ENCODE assay signal across 15 mouse cellular contexts in the genomic region with DNA sequence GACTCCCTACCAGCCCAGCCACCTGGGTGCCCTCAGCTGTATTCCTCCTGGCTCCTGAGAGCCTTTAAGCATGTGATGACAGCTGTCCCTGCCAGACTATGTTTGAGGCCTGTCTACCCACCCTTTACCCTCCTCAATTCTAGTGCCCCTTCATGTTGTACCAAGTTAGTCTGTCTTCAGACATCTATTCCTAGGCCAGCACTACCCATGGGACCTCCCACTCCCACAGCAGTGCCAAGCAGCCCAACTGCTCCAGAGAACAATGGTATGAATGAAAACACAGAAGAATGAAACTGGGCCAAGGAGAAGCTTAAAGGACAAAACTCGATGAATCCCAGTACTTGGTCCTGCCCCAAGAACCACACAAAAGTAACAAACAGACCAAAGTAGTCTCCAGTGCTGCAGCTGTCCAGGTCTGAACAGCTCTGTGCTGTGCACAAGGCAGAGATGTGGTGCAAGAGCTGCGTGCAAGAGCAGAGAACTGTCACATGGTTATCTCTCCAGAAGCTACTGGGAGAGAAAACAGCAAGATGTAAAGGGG. TPM values are rescaled to one million over a fixed set of nuclear protein-coding genes. Genes with fewer than 3 reads are reported as not detected.
DNase-seq lines count a peak whose midpoint lies in the region; ATAC-seq and TF ChIP-seq lines count a peak whose summit lies in the region.
"Had no signal": no experiment of that assay in that cellular context is flagged by ENCODE, and none has a peak within 500 bp of the region (broad histone marks: within the 10 kb centered on the region; RNA-seq: fewer than 3 reads in every experiment).

No protein-coding gene starts in this region.

- peak overlapping the region; percentile 14; the same call in 1 of the 2 replicates for H3K4me2 ChIP-seq in liver, embryonic 11.5 days
- no peak overlapping the region for H3K4me2 ChIP-seq in forebrain, postnatal 0 days (ENCODE audit: low read depth)
- no peak overlapping the region for H3K4me2 ChIP-seq in midbrain, embryonic 16.5 days (ENCODE audit: low read length)
- H3K4me2 ChIP-seq: stomach, embryonic 15.5 days had no signal

- ATAC-seq in liver, embryonic 11.5 days (replicated peaks; ENCODE audit: low FRiP score): peak; percentile 72
- peak; percentile 78 for ATAC-seq in forebrain, postnatal 0 days
- peak; percentile 47; the same call in 1 of the 2 replicates for ATAC-seq in midbrain, embryonic 16.5 days
- ATAC-seq in erythroid progenitor cell, adult 5-6 weeks (replicated peaks; ENCODE audit: low FRiP score, poor library complexity, severe bottlenecking): no peak

- H3K4me3 ChIP-seq in gastrocnemius, adult 2 months: no peak overlapping the region
- H3K4me3 ChIP-seq in liver, embryonic 11.5 days (ENCODE audit: low read depth, low read length): no peak overlapping the region
- H3K4me3 ChIP-seq in forebrain, postnatal 0 days (ENCODE audit: low read depth, low read length): no peak overlapping the region
- H3K4me3 ChIP-seq in midbrain, embryonic 16.5 days (ENCODE audit: low read depth, low read length): no peak overlapping the region
- H3K4me3 ChIP-seq: stomach, embryonic 15.5 days had no signal

- no peak for TF ChIP-seq CTCF in gastrocnemius, adult 2 months (IDR thresholded peaks at IDR 0.05)
- TF ChIP-seq CTCF in forebrain, postnatal 0 days (IDR thresholded peaks at IDR 0.05; ENCODE audit: low read depth): no peak

- no peak for DNase-seq in gastrocnemius, adult 2 months
- no peak for DNase-seq in gastrocnemius, postnatal 14 days
- no peak for DNase-seq in liver, embryonic 11.5 days (ENCODE audit: low spot score)
- no peak for DNase-seq in liver
- peak; percentile 43 for DNase-seq in forebrain, postnatal 0 days
- no peak for DNase-seq in thymus, postnatal 4 days
- DNase-seq: kidney, postnatal 14 days; lung, postnatal 36 days had no signal

- no peaks in the 10 kb centered on the region for H3K9me3 ChIP-seq in liver, embryonic 11.5 days (ENCODE audit: control insufficient read depth, low read length)
- H3K9me3 ChIP-seq in forebrain, postnatal 0 days (ENCODE audit: low read length): no peaks in the 10 kb centered on the region
- no peaks in the 10 kb centered on the region for H3K9me3 ChIP-seq in midbrain, embryonic 16.5 days (replicated peaks; ENCODE audit: control insufficient read depth, low read length, poor library complexity, severe bottlenecking)
- H3K9me3 ChIP-seq: stomach, embryonic 15.5 days had no signal

- peaks cover 50% of the 10 kb centered on the region for H3K4me1 ChIP-seq in liver, embryonic 11.5 days (replicated peaks; ENCODE audit: control insufficient read depth, insufficient read depth, low read length)
- H3K4me1 ChIP-seq in forebrain, postnatal 0 days (ENCODE audit: insufficient read depth): no peaks in the 10 kb centered on the region
- H3K4me1 ChIP-seq in midbrain, embryonic 16.5 days (ENCODE audit: control insufficient read depth, insufficient read depth, low read length): peaks cover 7% of the 10 kb centered on the region; the same call in 1 of the 2 replicates

- WGBS in liver, embryonic 11.5 days: 58% methylated on average over 2 of the region's 2 CpGs
- WGBS in forebrain, postnatal 0 days: 39% methylated on average over 2 of the region's 2 CpGs
- 80% methylated on average over 2 of the region's 2 CpGs for WGBS in midbrain, embryonic 16.5 days

- H3K36me3 ChIP-seq in liver, embryonic 11.5 days (ENCODE audit: control insufficient read depth, insufficient read depth, low read length): peaks cover 12% of the 10 kb centered on the region
- H3K36me3 ChIP-seq in forebrain, postnatal 0 days (ENCODE audit: insufficient read depth): peaks cover 19% of the 10 kb centered on the region; the same call in 1 of the 2 replicates
- no peaks in the 10 kb centered on the region for H3K36me3 ChIP-seq in midbrain, embryonic 16.5 days (ENCODE audit: control insufficient read depth, insufficient read depth, low read length)

- intact Hi-C loops in gastrocnemius, adult 2 months (cut with DNase I): no loop called here
- intact Hi-C loops in gastrocnemius, postnatal 14 days (cut with DNase I; ENCODE audit: low total_unique reads): no loop called here

- no peak overlapping the region for H3K9ac ChIP-seq in liver, embryonic 11.5 days (ENCODE audit: low read depth, low read length)
- H3K9ac ChIP-seq in forebrain, postnatal 0 days: no peak overlapping the region
- H3K9ac ChIP-seq in midbrain, embryonic 16.5 days (ENCODE audit: low read depth, low read length): no peak overlapping the region
- H3K9ac ChIP-seq: stomach, embryonic 15.5 days had no signal

- H3K27ac ChIP-seq in gastrocnemius, adult 2 months: peak overlapping the region; percentile 80
- peak overlapping the region; percentile 39; the same call in 1 of the 2 replicates for H3K27ac ChIP-seq in liver, embryonic 11.5 days (ENCODE audit: low read depth, low read length)
- H3K27ac ChIP-seq in forebrain, postnatal 0 days (ENCODE audit: low read depth, low read length): 0 out of 2 replicates have a peak overlapping the region, but pooled peaks have one; percentile 50
- H3K27ac ChIP-seq in midbrain, embryonic 16.5 days (ENCODE audit: low read length): no peak overlapping the region
- H3K27ac ChIP-seq: stomach, embryonic 15.5 days had no signal

- no peaks in the 10 kb centered on the region for H3K27me3 ChIP-seq in liver, embryonic 11.5 days (replicated peaks; ENCODE audit: control insufficient read depth, insufficient read depth, low read length)
- no peaks in the 10 kb centered on the region for H3K27me3 ChIP-seq in forebrain, postnatal 0 days (ENCODE audit: insufficient read depth, low read length)
- H3K27me3 ChIP-seq in midbrain, embryonic 16.5 days (ENCODE audit: control insufficient read depth, insufficient read depth, low read depth, low read length): no peaks in the 10 kb centered on the region
- H3K27me3 ChIP-seq: stomach, embryonic 15.5 days had no signal

RNA-seq across cellular contexts. Expression of a gene that starts 11.7 kb away (rescaled TPM):
- total RNA-seq in gastrocnemius, adult 2 months (2021): 10 to 100 TPM; 28.3 to 28.4 TPM
- total RNA-seq in gastrocnemius, postnatal 14 days (2021): 10 to 100 TPM; 32.0 to 32.6 TPM
- polyA plus RNA-seq in liver, embryonic 11.5 days (2014; fragmentation: Nextera tagmentation; extraction: Ambion mirVana): 15.2 and 15.6 TPM in 2 replicates
- total RNA-seq in forebrain, postnatal 0 days (2014; rRNA removed): 51.1 and 73.6 TPM in 2 replicates
- polyA plus RNA-seq in forebrain, postnatal 0 days (2015; fragmentation: Nextera tagmentation; extraction: Ambion mirVana): 41.0 and 66.1 TPM in 2 replicates
- polyA plus RNA-seq in midbrain, embryonic 16.5 days (2015; fragmentation: Nextera tagmentation; extraction: Ambion mirVana): 22.5 and 23.1 TPM in 2 replicates
- 16.8 and 18.4 TPM in 2 replicates for total RNA-seq in erythroid progenitor cell, adult 5-6 weeks (2015; ENCODE audit: low replicate concordance)
- total RNA-seq in erythroid progenitor cell, adult 5-6 weeks (2017; ENCODE audit: low replicate concordance): 4.1 and 7.6 TPM in 2 replicates

RNA-seq across cellular contexts. Expression of a gene that starts 28.0 kb away (rescaled TPM):
- total RNA-seq in gastrocnemius, adult 2 months (2021): 1 to 10 TPM; 7.4 to 9.1 TPM
- 1 to 10 TPM; 6.0 to 6.1 TPM for total RNA-seq in gastrocnemius, postnatal 14 days (2021)
- polyA plus RNA-seq in liver, embryonic 11.5 days (2014; fragmentation: Nextera tagmentation; extraction: Ambion mirVana): 44.6 and 46.8 TPM in 2 replicates
- total RNA-seq in forebrain, postnatal 0 days (2014; rRNA removed): 76.9 and 81.7 TPM in 2 replicates
- polyA plus RNA-seq in forebrain, postnatal 0 days (2015; fragmentation: Nextera tagmentation; extraction: Ambion mirVana): 86.2 and 100 TPM in 2 replicates
- 94.9 and 95.7 TPM in 2 replicates for polyA plus RNA-seq in midbrain, embryonic 16.5 days (2015; fragmentation: Nextera tagmentation; extraction: Ambion mirVana)
- total RNA-seq in erythroid progenitor cell, adult 5-6 weeks (2015; ENCODE audit: low replicate concordance): 0.42 TPM in 1 of 2 replicates, not detected in the other
- 4.2 and 11.6 TPM in 2 replicates for total RNA-seq in erythroid progenitor cell, adult 5-6 weeks (2017; ENCODE audit: low replicate concordance)

RNA-seq across cellular contexts. Expression of a gene that starts 52.8 kb away (rescaled TPM):
- total RNA-seq in gastrocnemius, adult 2 months (2021): not detected
- total RNA-seq in gastrocnemius, postnatal 14 days (2021): not detected
- not detected in 2 replicates for polyA plus RNA-seq in liver, embryonic 11.5 days (2014; fragmentation: Nextera tagmentation; extraction: Ambion mirVana)
- not detected in 2 replicates for total RNA-seq in forebrain, postnatal 0 days (2014; rRNA removed)
- polyA plus RNA-seq in forebrain, postnatal 0 days (2015; fragmentation: Nextera tagmentation; extraction: Ambion mirVana): not detected in 2 replicates
- not detected in 2 replicates for polyA plus RNA-seq in midbrain, embryonic 16.5 days (2015; fragmentation: Nextera tagmentation; extraction: Ambion mirVana)
- not detected in 2 replicates for total RNA-seq in erythroid progenitor cell, adult 5-6 weeks (2015; ENCODE audit: low replicate concordance)
- not detected in 2 replicates for total RNA-seq in erythroid progenitor cell, adult 5-6 weeks (2017; ENCODE audit: low replicate concordance)
- total RNA-seq: heart, postnatal 4 days; neutrophil, adult 5-6 weeks had no signal
- polyA plus RNA-seq: frontal cortex, adult 2 months; limb, embryonic 11.5 days; stomach, embryonic 15.5 days had no signal
